Mouse (Mus musculus) midbrain, embryonic 11.5 days (tissue): ENCODE data around the gene Cdc14a. TPM values are rescaled to one million over a fixed set of nuclear protein-coding genes. Genes with fewer than 3 reads are reported as not detected.
"Not testable (repeated sequence)": the region's sequence is repeated elsewhere in the genome, so short reads cannot be mapped to it uniquely, and the experiment has no call there.

Experiments
- ATAC-seq: fragments of 200-750 bp; cut with Nextera tagmentation; 2 replicates; pipeline ENCODE4 v1.8.0; 2017; ENCODE audit warnings: moderate TSS enrichment, moderate library complexity; ENCODE audit not compliant: low FRiP score
- DNase-seq: peaks from one replicate; pipeline ENCODE4 v3.0.0; 2015; ENCODE audit warnings: low spot score; ENCODE audit errors: missing footprints
- H3K27ac ChIP-seq: fragments of 300-500 bp; sonication (generic); 2 replicates; pipeline ENCODE4 v1.5.1; 2014; ENCODE audit warnings: low read depth, low read length
- H3K27me3 ChIP-seq: fragments of 300-500 bp; sonication (generic); 2 replicates; pipeline ENCODE4 v1.6.1; 2014; ENCODE audit warnings: mild to moderate bottlenecking, low read length, moderate library complexity, mixed read lengths; ENCODE audit not compliant: control insufficient read depth, insufficient read depth
- H3K36me3 ChIP-seq: fragments of 300-500 bp; sonication (generic); 2 replicates; pipeline ENCODE4 v1.6.1; 2014; ENCODE audit warnings: mild to moderate bottlenecking, low read length, moderate library complexity, mixed read lengths; ENCODE audit not compliant: control insufficient read depth, insufficient read depth
- H3K4me1 ChIP-seq: fragments of 300-500 bp; sonication (generic); 2 replicates; pipeline ENCODE4 v1.6.1; 2014; ENCODE audit warnings: low read length; ENCODE audit not compliant: control insufficient read depth, insufficient read depth
- H3K4me2 ChIP-seq: fragments of 300-500 bp; sonication (generic); 2 replicates; pipeline ENCODE4 v1.6.1; 2014; ENCODE audit warnings: mild to moderate bottlenecking, moderate library complexity
- H3K4me3 ChIP-seq: fragments of 300-500 bp; sonication (generic); 2 replicates; pipeline ENCODE4 v1.5.1; 2014; ENCODE audit warnings: low read depth, low read length
- H3K9ac ChIP-seq: fragments of 300-500 bp; sonication (generic); 2 replicates; pipeline ENCODE4 v1.6.1; 2014; ENCODE audit warnings: low read length
- H3K9me3 ChIP-seq: fragments of 300-500 bp; sonication (generic); 2 replicates; pipeline ENCODE4 v1.6.1; 2016; ENCODE audit warnings: low read length; ENCODE audit not compliant: control insufficient read depth
- WGBS: fragments of 180-500 bp; shearing (Covaris S2); extraction: QIAGEN DNeasy Blood & Tissue Kit; methylation state at CpG from one replicate; pipeline ENCODE4 v1.1.7; 2014; 5-methylcytosine and 5-hydroxymethylcytosine counted together
- polyA plus RNA-seq: library from polyadenylated mRNA; unstranded; fragments of >200 nt; fragmentation: Nextera tagmentation; extraction: Ambion mirVana; gene quantifications from 2 replicates; pipeline ENCODE4 v1.2.1, GENCODE M21; 2014

Gene Cdc14a
- polyA plus RNA-seq, 1 experiment from 2014 or later = 18.2 TPM

DNA sequence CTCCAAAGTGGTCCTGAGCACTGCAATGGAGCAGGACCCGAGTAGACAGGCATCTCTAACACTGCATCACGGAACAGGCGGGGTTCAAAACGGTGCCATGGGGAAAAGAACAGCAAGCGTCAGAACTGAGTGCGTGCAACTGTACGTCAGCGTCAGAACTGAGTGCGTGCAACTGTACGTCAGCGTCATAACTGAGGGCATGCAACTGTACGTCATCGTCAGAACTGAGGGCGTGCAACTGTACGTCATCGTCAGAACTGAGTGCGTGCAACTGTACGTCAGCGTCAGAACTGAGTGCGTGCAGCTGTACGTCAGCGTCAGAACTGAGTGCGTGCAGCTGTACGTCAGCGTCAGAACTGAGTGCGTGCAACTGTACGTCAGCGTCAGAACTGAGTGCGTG lies 76.3 kb downstream of the Cdc14a start:
- H3K9me3 ChIP-seq, H3K4me1 ChIP-seq, H3K27me3 ChIP-seq, ATAC-seq, H3K4me3 ChIP-seq, H3K27ac ChIP-seq, DNase-seq, H3K4me2 ChIP-seq, H3K9ac ChIP-seq, H3K36me3 ChIP-seq: not testable (repeated sequence)
- 96% methylated on average over 29 of the region's 29 CpGs for WGBS

DNA sequence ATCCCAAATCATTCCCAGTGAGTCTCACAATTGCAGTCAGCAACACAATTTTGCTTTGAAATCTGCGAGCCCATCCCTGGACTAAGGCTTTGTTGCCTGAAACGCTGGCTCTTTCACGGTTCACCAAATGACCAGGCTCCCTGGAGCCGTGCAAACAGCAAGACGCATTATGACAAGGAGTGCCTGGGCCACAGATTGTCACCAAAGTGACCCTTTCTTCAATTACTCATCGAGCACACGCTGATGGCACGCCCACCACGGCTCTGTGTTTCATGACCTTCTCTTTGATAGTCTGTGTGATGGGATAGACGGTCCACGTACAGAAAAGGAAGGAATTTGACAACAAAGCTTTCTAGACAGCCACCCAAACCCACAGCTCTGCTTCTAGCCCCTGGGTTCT lies 78.6 kb downstream of the Cdc14a start:
- Histone ChIP-seq H3K36me3 (no peaks in the 10 kb centered on the region), H3K27ac (no peak overlapping the region), H3K27me3 (no peaks in the 10 kb centered on the region), H3K4me3 (no peak overlapping the region), H3K9me3 (no peaks in the 10 kb centered on the region), H3K4me1 (no peaks in the 10 kb centered on the region), H3K4me2 (no peak overlapping the region), H3K9ac (no peak overlapping the region)
- ATAC-seq (no peak), DNase-seq (no peak)
- WGBS = 88% methylated on average over 11 of the region's 11 CpGs

DNA sequence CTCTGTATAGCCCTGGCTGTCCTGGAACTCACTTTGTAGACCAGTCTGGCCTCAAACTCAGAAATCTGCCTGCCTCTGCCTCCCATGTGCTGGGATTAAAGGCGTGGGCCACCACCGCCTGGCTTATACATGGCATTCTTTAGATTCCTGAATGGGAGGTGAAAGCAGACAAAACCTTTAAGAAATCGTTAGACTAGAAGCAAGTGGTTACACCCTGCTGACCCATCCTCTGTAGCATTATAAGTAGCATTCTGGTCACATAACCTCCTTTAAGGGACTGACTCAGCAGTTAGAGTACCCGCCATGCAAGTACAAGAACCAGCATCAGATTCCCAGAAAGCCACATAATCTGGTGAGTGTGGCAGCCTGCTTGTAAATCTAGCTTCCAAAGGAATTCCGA lies 81.6 kb downstream of the Cdc14a start:
- Histone ChIP-seq H3K4me2 (no peak overlapping the region), H3K4me3 (no peak overlapping the region), H3K27me3 (no peaks in the 10 kb centered on the region), H3K4me1 (no peaks in the 10 kb centered on the region), H3K9me3 (no peaks in the 10 kb centered on the region), H3K9ac (no peak overlapping the region), H3K27ac (no peak overlapping the region), H3K36me3 (no peaks in the 10 kb centered on the region)
- 84% methylated on average over 5 of the region's 5 CpGs for WGBS
- DNase-seq (no peak), ATAC-seq (no peak)

DNA sequence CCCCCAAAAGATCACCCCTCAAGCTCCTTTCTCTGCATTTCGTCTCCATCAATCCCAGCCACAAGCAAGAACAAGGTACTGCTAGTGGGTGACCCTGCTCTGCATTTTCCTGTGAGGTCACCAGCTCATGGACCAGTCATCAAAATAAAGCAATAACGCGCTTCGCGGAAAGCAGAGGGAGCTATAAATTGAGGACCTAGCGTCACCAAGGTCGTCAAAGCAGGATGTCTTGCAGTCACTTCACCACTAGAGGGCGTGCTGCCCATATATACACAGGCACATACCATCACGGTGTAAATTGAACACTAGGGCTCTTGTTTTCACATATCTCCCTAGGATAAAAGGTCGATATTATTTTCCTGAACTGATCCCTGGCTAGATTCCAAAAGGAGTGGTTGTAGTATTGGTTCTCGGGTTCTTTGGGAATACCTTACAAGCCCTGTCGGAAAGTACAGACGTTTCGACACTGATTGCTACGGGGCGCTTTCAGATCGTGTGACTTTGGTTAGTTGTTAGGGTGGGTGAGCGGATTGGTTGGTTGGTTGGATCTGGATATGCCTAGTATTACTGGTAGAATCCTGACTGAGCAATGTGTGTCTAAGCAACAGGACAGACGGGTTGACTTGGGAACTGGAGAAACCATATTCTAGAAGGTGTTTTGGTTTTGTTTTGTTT lies 82.7 kb downstream of the Cdc14a start:
- DNase-seq (peak; percentile 91), ATAC-seq (peak; percentile 73)
- Histone ChIP-seq H3K4me2 (no peak overlapping the region), H3K9me3 (no peaks in the 10 kb centered on the region), H3K4me1 (no peaks in the 10 kb centered on the region), H3K36me3 (no peaks in the 10 kb centered on the region; the same call in 1 of the 2 replicates), H3K27me3 (no peaks in the 10 kb centered on the region), H3K9ac (no peak overlapping the region), H3K4me3 (no peak overlapping the region), H3K27ac (no peak overlapping the region)
- WGBS = 53% methylated on average over 19 of the region's 19 CpGs

DNA sequence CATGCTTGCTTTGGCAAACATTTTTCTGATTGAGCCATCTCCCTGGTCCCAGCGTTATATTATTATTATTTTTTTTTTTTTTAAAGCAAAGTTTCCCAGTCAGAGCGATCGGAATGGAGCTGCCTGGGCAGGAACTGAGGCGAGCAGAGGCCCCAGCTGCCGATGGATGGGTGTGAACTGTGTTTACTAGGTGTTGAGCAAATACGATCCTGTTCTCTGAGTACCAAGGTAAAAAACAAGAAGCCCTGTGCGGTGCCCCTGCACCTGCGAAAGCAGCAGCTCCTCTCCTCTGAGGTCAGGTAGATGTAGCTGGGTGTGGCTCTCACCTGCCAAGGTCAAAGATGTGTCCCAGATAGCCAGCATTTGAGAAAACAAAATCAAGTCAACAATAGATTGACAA lies 83.6 kb downstream of the Cdc14a start:
- Histone ChIP-seq H3K9me3 (no peaks in the 10 kb centered on the region), H3K36me3 (no peaks in the 10 kb centered on the region; the same call in 1 of the 2 replicates), H3K4me3 (no peak overlapping the region), H3K4me1 (no peaks in the 10 kb centered on the region), H3K27ac (no peak overlapping the region), H3K9ac (no peak overlapping the region), H3K4me2 (no peak overlapping the region), H3K27me3 (no peaks in the 10 kb centered on the region)
- DNase-seq = no peak
- ATAC-seq = no peak
- whole genome bisulfite sequencing = 94% methylated on average over 8 of the region's 8 CpGs

DNA sequence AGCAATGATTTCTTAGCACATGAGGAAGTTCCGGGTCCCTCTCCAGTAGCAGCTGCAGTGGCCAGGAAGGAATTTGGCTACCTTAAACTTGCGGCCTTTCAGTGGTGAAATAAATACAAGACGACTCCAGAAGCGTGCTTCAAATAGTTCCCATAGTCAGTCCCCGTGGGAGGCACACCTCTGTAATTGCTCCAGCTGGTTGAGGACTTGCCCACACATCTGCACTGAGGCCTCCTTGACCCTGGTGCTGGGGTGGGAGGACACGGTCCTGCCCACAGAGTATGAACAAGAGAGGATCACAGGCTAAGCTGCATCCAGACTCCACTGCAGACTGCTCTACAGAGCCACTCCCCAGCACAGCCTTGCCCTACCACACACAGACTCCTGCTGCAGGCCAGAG lies 85.2 kb downstream of the Cdc14a start:
- no peak overlapping the region for H3K4me2 ChIP-seq
- no peaks in the 10 kb centered on the region for H3K4me1 ChIP-seq
- no peak overlapping the region for H3K9ac ChIP-seq
- H3K4me3 ChIP-seq = no peak overlapping the region
- no peaks in the 10 kb centered on the region; the same call in 1 of the 2 replicates for H3K36me3 ChIP-seq
- DNase-seq (no peak), ATAC-seq (no peak)
- H3K27me3 ChIP-seq = no peaks in the 10 kb centered on the region
- 76% methylated on average over 6 of the region's 6 CpGs for WGBS
- H3K9me3 ChIP-seq = no peaks in the 10 kb centered on the region
- no peak overlapping the region for H3K27ac ChIP-seq

DNA sequence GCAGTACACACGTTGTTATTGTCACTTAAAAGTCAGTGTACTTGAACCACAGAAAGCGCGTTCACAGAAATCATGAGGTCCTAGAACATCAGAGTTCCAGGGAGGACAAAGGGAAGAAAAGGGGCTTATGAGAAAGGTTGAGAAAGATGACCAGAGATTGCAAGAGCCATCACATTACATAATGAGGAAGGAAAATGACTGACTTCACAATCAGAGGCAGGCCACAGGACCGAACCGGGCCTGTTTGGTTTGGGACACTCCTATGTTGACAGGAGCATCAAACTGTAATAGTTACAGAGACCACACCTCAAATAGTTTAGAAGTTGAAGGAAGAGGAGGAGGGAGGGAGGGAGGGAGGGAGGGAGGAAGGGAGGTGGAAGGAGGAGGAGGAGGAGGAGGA lies 86.0 kb downstream of the Cdc14a start:
- H3K4me3 ChIP-seq = no peak overlapping the region
- no peaks in the 10 kb centered on the region for H3K9me3 ChIP-seq
- 93% methylated on average over 5 of the region's 5 CpGs for WGBS
- H3K4me1 ChIP-seq = no peaks in the 10 kb centered on the region
- H3K9ac ChIP-seq = no peak overlapping the region
- H3K27ac ChIP-seq = no peak overlapping the region
- H3K4me2 ChIP-seq = no peak overlapping the region
- ATAC-seq (no peak), DNase-seq (no peak)
- H3K27me3 ChIP-seq = no peaks in the 10 kb centered on the region
- H3K36me3 ChIP-seq = no peaks in the 10 kb centered on the region; the same call in 1 of the 2 replicates

DNA sequence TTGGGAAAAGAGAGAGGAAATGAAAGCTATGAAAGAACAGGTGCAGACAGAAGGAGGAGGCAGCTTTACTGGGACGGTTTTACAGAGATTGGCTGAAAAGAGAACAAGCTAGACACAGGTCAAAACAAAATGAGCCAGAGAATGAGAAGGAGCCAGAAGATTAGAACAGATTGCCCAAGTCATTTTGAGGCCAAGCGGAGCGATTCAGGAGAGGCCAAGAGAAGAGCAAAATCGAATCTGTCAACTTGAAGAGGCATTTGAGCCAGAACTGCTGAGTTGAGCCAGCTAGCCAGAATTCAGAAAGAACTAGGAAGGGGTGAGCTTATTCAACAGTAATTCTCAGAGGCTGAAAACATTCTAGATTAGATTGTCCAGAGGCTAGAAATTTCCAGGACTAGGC lies 88.8 kb downstream of the Cdc14a start:
- no peak for ATAC-seq
- Histone ChIP-seq H3K9me3 (no peaks in the 10 kb centered on the region), H3K27ac (no peak overlapping the region), H3K36me3 (no peaks in the 10 kb centered on the region; the same call in 1 of the 2 replicates), H3K4me1 (no peaks in the 10 kb centered on the region), H3K27me3 (no peaks in the 10 kb centered on the region), H3K9ac (no peak overlapping the region), H3K4me2 (no peak overlapping the region), H3K4me3 (no peak overlapping the region)
- WGBS = 77% methylated on average over 4 of the region's 4 CpGs
- no peak for DNase-seq

DNA sequence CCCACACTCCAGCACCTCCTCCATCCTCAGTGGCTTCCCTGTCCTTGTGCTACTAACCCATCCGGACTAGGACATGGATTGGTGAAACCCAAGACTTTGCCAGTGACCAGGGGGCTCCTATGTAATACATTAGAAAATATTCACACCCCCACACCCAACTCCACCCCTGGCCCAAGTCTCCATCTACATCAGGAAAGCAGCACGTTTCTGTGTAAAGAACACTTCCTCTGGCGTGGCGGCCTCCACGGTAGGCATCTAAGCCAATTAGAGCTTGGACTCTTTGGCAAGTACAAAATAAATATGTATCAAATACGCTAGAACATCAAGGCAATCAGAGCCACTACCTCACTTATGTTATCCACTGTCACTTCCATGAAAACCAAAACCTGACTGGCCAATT lies 90.1 kb downstream of the Cdc14a start:
- no peaks in the 10 kb centered on the region for H3K4me1 ChIP-seq
- no peak overlapping the region for H3K4me2 ChIP-seq
- no peak overlapping the region for H3K4me3 ChIP-seq
- no peaks in the 10 kb centered on the region for H3K27me3 ChIP-seq
- H3K27ac ChIP-seq = no peak overlapping the region
- 84% methylated on average over 6 of the region's 6 CpGs for WGBS
- ATAC-seq = no peak
- no peak for DNase-seq
- no peak overlapping the region for H3K9ac ChIP-seq
- H3K9me3 ChIP-seq = no peaks in the 10 kb centered on the region
- no peaks in the 10 kb centered on the region; the same call in 1 of the 2 replicates for H3K36me3 ChIP-seq
